Mouse (Mus musculus) limb, embryonic 11.5 days (tissue): ENCODE results near the gene Nsun7. TPM values are rescaled to one million over a fixed set of nuclear protein-coding genes. Genes with fewer than 3 reads are reported as not detected.

Experiments
- ATAC-seq: fragments of 200-750 bp; cut with Nextera tagmentation; 2 replicates; pipeline ENCODE4 v1.8.0; 2017; ENCODE audit warnings: low read depth; ENCODE audit not compliant: insufficient number of reproducible peaks, low FRiP score, low TSS enrichment
- DNase-seq: peaks from one replicate; pipeline ENCODE4 v3.0.0-alpha.2; 2015; ENCODE audit warnings: low spot score
- H3K27ac ChIP-seq: fragments of 300-500 bp; sonication (generic); replicated peaks from 2 replicates; pipeline ENCODE4 v1.5.1; 2014; ENCODE audit warnings: low read depth, mild to moderate bottlenecking, low read length
- H3K27me3 ChIP-seq: fragments of 300-500 bp; sonication (generic); 2 replicates; pipeline ENCODE4 v1.6.1; 2014; ENCODE audit warnings: mild to moderate bottlenecking, low read length, mixed read lengths; ENCODE audit not compliant: control insufficient read depth, insufficient read depth
- H3K36me3 ChIP-seq: fragments of 300-500 bp; sonication (generic); 2 replicates; pipeline ENCODE4 v1.6.1; 2014; ENCODE audit warnings: mild to moderate bottlenecking, low read length, moderate library complexity, mixed read lengths; ENCODE audit not compliant: control insufficient read depth, insufficient read depth
- H3K4me1 ChIP-seq: fragments of 300-500 bp; sonication (generic); 2 replicates; pipeline ENCODE4 v1.6.1; 2014; ENCODE audit warnings: low read length, mixed read lengths; ENCODE audit not compliant: control insufficient read depth, insufficient read depth
- H3K4me2 ChIP-seq: fragments of 300-500 bp; sonication (generic); 2 replicates; pipeline ENCODE4 v1.6.1; 2014; ENCODE audit warnings: low read depth, mild to moderate bottlenecking, moderate library complexity; ENCODE audit not compliant: severe bottlenecking
- H3K4me3 ChIP-seq: fragments of 300-500 bp; sonication (generic); 2 replicates; pipeline ENCODE4 v1.5.1; 2014; ENCODE audit warnings: low read depth, low read length
- H3K9ac ChIP-seq: fragments of 300-500 bp; sonication (generic); 2 replicates; pipeline ENCODE4 v1.6.1; 2014; ENCODE audit warnings: mild to moderate bottlenecking, low read length
- H3K9me3 ChIP-seq: fragments of 300-500 bp; sonication (generic); 2 replicates; pipeline ENCODE4 v1.6.1; 2016; ENCODE audit warnings: low read length; ENCODE audit not compliant: control insufficient read depth
- WGBS: fragments of 180-500 bp; shearing (Covaris S2); extraction: QIAGEN DNeasy Blood & Tissue Kit; methylation state at CpG from one replicate; pipeline ENCODE4 v1.1.7; 2014; 5-methylcytosine and 5-hydroxymethylcytosine counted together
- polyA plus RNA-seq: library from polyadenylated mRNA; unstranded; fragments of >200 nt; fragmentation: Nextera tagmentation; extraction: Ambion mirVana; gene quantifications from 2 replicates; pipeline ENCODE4 v1.2.1, GENCODE M21; 2014

Gene Nsun7
- polyA plus RNA-seq, 1 experiment from 2014 or later = 0.44 TPM

- H3K4me1 ChIP-seq = no peaks in the 10 kb centered on the region
- H3K27ac ChIP-seq = no peak overlapping the region
- H3K9ac ChIP-seq = no peak overlapping the region
- DNase-seq (no peak), ATAC-seq (no peak)
- 87% methylated on average over 5 of the region's 5 CpGs for WGBS
- no peaks in the 10 kb centered on the region for H3K9me3 ChIP-seq
- no peaks in the 10 kb centered on the region for H3K36me3 ChIP-seq
- no peaks in the 10 kb centered on the region for H3K27me3 ChIP-seq
- no peak overlapping the region for H3K4me2 ChIP-seq
- no peak overlapping the region for H3K4me3 ChIP-seq
These were observed 36.4 kb downstream of the Nsun7 start for GRCm38 (mm10) chr5:66296116-66296515.

GRCm38 (mm10) chr5:66298856-66299255 is 39.2 kb downstream of the Nsun7 start:
- no peaks in the 10 kb centered on the region for H3K36me3 ChIP-seq
- H3K4me1 ChIP-seq = no peaks in the 10 kb centered on the region
- WGBS = 85% methylated on average over 6 of the region's 6 CpGs
- no peak for ATAC-seq
- no peaks in the 10 kb centered on the region for H3K27me3 ChIP-seq
- H3K27ac ChIP-seq = no peak overlapping the region
- H3K9ac ChIP-seq = no peak overlapping the region
- H3K9me3 ChIP-seq = no peaks in the 10 kb centered on the region
- H3K4me2 ChIP-seq = no peak overlapping the region
- DNase-seq = no peak
- no peak overlapping the region for H3K4me3 ChIP-seq

DNA sequence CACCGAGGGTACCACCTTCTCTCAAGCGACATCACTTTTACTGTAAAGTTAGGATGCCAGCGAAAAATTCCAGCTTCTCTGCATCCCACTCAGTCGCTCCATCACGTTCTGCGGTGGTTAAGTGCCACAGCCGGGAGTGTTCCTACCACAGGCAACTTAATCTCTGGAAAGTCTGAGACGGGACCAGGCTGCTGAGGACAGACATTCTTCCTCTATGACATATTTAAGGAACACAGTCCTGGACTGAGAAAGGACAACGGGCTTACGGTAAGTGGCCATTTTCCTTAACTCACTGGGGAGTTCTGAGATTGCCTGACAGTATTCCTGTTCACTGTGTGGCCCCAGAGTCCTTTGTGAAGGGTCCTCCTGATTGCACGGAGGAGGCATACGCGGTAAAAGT is 40.9 kb downstream of the Nsun7 start:
- Histone ChIP-seq H3K36me3 (no peaks in the 10 kb centered on the region), H3K9me3 (no peaks in the 10 kb centered on the region), H3K4me2 (no peak overlapping the region), H3K9ac (no peak overlapping the region), H3K4me3 (no peak overlapping the region), H3K27ac (no peak overlapping the region), H3K27me3 (no peaks in the 10 kb centered on the region), H3K4me1 (no peaks in the 10 kb centered on the region)
- DNase-seq (no peak), ATAC-seq (no peak)
- 93% methylated on average over 13 of the region's 13 CpGs for WGBS

DNA sequence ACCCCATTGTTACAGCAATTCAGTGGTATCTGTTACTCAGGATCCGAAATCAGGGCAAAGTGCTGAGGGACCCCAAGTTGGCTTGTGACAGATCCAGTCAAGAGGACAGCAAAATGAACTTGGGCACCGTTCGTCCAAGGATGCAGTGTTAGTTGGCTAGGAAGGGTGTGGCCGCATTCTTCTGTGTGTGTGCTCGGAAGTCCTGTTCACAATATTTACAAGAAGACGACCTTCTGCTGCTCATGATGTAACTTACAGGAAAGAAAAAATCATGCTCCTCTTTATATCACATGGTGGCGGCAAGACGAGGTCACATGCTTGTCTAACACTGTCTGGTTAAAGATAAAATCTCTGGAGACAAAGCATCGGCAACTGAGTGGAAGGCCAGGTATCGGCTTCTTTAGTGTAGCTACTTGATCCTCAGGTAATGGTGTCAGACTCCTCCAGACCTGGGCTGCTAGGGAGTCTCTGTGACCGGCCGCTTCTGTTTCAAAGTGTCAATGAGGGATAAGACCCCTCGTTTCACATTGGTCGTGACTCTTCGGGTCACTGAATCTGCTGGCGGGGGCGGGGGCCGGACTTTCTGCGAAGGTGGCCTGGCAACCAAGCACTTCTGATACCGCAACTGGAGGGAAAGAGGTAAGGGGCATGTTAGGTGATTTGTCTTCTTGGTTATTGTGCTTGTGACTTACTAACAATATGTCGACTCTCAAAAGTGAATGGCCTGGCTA is 42.6 kb downstream of the Nsun7 start:
- Histone ChIP-seq H3K4me2 (no peak overlapping the region), H3K4me1 (no peaks in the 10 kb centered on the region), H3K9ac (no peak overlapping the region), H3K9me3 (no peaks in the 10 kb centered on the region), H3K36me3 (no peaks in the 10 kb centered on the region), H3K27me3 (no peaks in the 10 kb centered on the region), H3K27ac (no peak overlapping the region), H3K4me3 (no peak overlapping the region)
- WGBS = 91% methylated on average over 21 of the region's 21 CpGs
- DNase-seq = no peak
- no peak for ATAC-seq

GRCm38 (mm10) chr5:66302873-66303272 is 43.2 kb downstream of the Nsun7 start:
- Histone ChIP-seq H3K9me3 (no peaks in the 10 kb centered on the region), H3K4me3 (no peak overlapping the region), H3K4me1 (no peaks in the 10 kb centered on the region), H3K27me3 (no peaks in the 10 kb centered on the region), H3K27ac (no peak overlapping the region), H3K4me2 (no peak overlapping the region), H3K9ac (no peak overlapping the region), H3K36me3 (no peaks in the 10 kb centered on the region)
- ATAC-seq (no peak), DNase-seq (no peak)
- 86% methylated on average over 2 of the region's 2 CpGs for WGBS

- H3K4me2 ChIP-seq = no peak overlapping the region
- no peaks in the 10 kb centered on the region for H3K9me3 ChIP-seq
- 92% methylated on average over 11 of the region's 11 CpGs for WGBS
- no peak overlapping the region for H3K27ac ChIP-seq
- no peak overlapping the region for H3K9ac ChIP-seq
- no peaks in the 10 kb centered on the region for H3K36me3 ChIP-seq
- DNase-seq = no peak
- no peaks in the 10 kb centered on the region for H3K27me3 ChIP-seq
- no peak overlapping the region for H3K4me3 ChIP-seq
- ATAC-seq = no peak
- H3K4me1 ChIP-seq = no peaks in the 10 kb centered on the region
These were observed 44.8 kb downstream of the Nsun7 start for GRCm38 (mm10) chr5:66304300-66305067.

GRCm38 (mm10) chr5:66305511-66305910 is 45.8 kb downstream of the Nsun7 start:
- H3K9me3 ChIP-seq = no peaks in the 10 kb centered on the region
- DNase-seq (no peak), ATAC-seq (no peak)
- no peaks in the 10 kb centered on the region for H3K27me3 ChIP-seq
- no peak overlapping the region for H3K9ac ChIP-seq
- no peak overlapping the region for H3K27ac ChIP-seq
- WGBS = 86% methylated on average over 8 of the region's 8 CpGs
- H3K4me2 ChIP-seq = no peak overlapping the region
- H3K36me3 ChIP-seq = no peaks in the 10 kb centered on the region
- H3K4me3 ChIP-seq = no peak overlapping the region
- H3K4me1 ChIP-seq = no peaks in the 10 kb centered on the region

GRCm38 (mm10) chr5:66310328-66310727 is 50.6 kb downstream of the Nsun7 start:
- WGBS = 73% methylated on average over 9 of the region's 9 CpGs
- Histone ChIP-seq H3K9ac (no peak overlapping the region), H3K4me1 (no peaks in the 10 kb centered on the region), H3K27ac (no peak overlapping the region), H3K9me3 (no peaks in the 10 kb centered on the region), H3K4me3 (no peak overlapping the region), H3K36me3 (no peaks in the 10 kb centered on the region), H3K4me2 (no peak overlapping the region), H3K27me3 (no peaks in the 10 kb centered on the region)
- no peak for ATAC-seq
- DNase-seq = no peak
